Mouse (Mus musculus): ENCODE measurements around the gene Cwc27.

DNA sequence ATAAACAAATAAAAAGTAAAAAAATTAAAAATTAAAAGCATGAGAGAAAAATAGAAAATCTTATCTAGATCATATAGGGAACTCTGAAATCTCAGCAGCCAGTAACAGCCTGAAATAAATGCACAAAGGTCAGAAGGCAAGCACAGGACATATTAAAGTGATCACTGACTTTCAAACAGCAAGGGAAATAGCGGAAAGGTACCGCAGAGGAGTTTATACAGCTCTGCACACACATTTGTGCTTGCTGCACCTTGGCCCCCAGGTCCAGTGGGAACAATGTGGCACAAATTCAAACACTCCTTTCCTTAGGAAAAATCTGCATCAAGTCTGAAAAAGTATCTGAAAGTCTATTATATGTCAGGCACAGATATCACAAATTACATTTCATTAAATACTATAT, 166.3 kb downstream of the Cwc27 start:
- TF ChIP-seq POLR2A (IDR thresholded peaks at IDR 0.05; ENCODE audit: borderline replicate concordance, control insufficient read depth, low read depth, low read length) = no peak
- no peak for TF ChIP-seq CTCF (IDR thresholded peaks at IDR 0.05; ENCODE audit: control insufficient read depth, insufficient read depth, low read length)

Measured in bone marrow, adult 2 months (tissue).